Mouse (Mus musculus) hindbrain, postnatal 0 days (tissue): Measurements from ENCODE around the gene Serpinb1a. TPM values are rescaled to one million over a fixed set of nuclear protein-coding genes. Genes with fewer than 3 reads are reported as not detected.
"Not testable (repeated sequence)": the region's sequence is repeated elsewhere in the genome, so short reads cannot be mapped to it uniquely, and the experiment has no call there.

Experiments
- ATAC-seq: fragments of 200-750 bp; cut with Nextera tagmentation; 2 replicates; pipeline ENCODE4 v1.8.0; 2017; ENCODE audit warnings: mild to moderate bottlenecking, moderate TSS enrichment, moderate library complexity
- DNase-seq: peaks from one replicate; pipeline ENCODE4 v3.0.0-alpha.2; 2015; ENCODE audit warnings: low spot score
- H3K27ac ChIP-seq: fragments of 300-500 bp; sonication (generic); 2 replicates; pipeline ENCODE4 v1.5.1; 2014; ENCODE audit warnings: mild to moderate bottlenecking
- H3K27me3 ChIP-seq: fragments of 300-500 bp; sonication (generic); 2 replicates; pipeline ENCODE4 v1.6.1; 2014; ENCODE audit warnings: low read length, mixed read lengths; ENCODE audit not compliant: insufficient read depth
- H3K36me3 ChIP-seq: fragments of 300-500 bp; sonication (generic); 2 replicates; pipeline ENCODE4 v1.6.1; 2014; ENCODE audit warnings: low read length, mixed read lengths; ENCODE audit not compliant: insufficient read depth
- H3K4me1 ChIP-seq: fragments of 300-500 bp; sonication (generic); 2 replicates; pipeline ENCODE4 v1.6.1; 2014; ENCODE audit warnings: antibody characterized with exemption, low read length, mixed read lengths; ENCODE audit not compliant: insufficient read depth
- H3K4me2 ChIP-seq: fragments of 300-500 bp; sonication (generic); 2 replicates; pipeline ENCODE4 v1.6.1; 2014; ENCODE audit warnings: low read depth, mild to moderate bottlenecking, low read length, moderate library complexity, mixed read lengths
- H3K4me3 ChIP-seq: fragments of 300-500 bp; sonication (generic); 2 replicates; pipeline ENCODE4 v1.5.1; 2014; ENCODE audit warnings: low read length
- H3K9ac ChIP-seq: fragments of 300-500 bp; sonication (generic); replicated peaks from 2 replicates; pipeline ENCODE4 v1.6.1; 2014; ENCODE audit warnings: mild to moderate bottlenecking, low read length, moderate library complexity, mixed read lengths
- H3K9me3 ChIP-seq: fragments of 300-500 bp; sonication (generic); 2 replicates; pipeline ENCODE4 v1.6.1; 2016; ENCODE audit warnings: low read length, mixed read lengths
- CTCF ChIP-seq: IDR thresholded peaks from 2 replicates; pipeline ENCODE4 v1.5.1; 2016; ENCODE audit warnings: antibody characterized with exemption, control low read depth, low read depth
- WGBS: fragments of 180-500 bp; shearing (Covaris S2); extraction: QIAGEN DNeasy Blood & Tissue Kit; methylation state at CpG from one replicate; pipeline ENCODE4 v1.1.7; 2014; 5-methylcytosine and 5-hydroxymethylcytosine counted together
- polyA plus RNA-seq: library from polyadenylated mRNA; unstranded; fragments of >200 nt; fragmentation: Nextera tagmentation; extraction: Ambion mirVana; gene quantifications from 2 replicates; pipeline ENCODE4 v1.2.1, GENCODE M21; 2015
- total RNA-seq: library from RNA; depleted of rRNA; stranded (reverse); fragments of >200 nt; gene quantifications from 2 replicates; pipeline ENCODE4 v1.2.3, GENCODE M21; 2014

Gene Serpinb1a
- total and polyA plus RNA-seq, 2 experiments from 2014 or later = 0.94 to 4.4 TPM

DNA sequence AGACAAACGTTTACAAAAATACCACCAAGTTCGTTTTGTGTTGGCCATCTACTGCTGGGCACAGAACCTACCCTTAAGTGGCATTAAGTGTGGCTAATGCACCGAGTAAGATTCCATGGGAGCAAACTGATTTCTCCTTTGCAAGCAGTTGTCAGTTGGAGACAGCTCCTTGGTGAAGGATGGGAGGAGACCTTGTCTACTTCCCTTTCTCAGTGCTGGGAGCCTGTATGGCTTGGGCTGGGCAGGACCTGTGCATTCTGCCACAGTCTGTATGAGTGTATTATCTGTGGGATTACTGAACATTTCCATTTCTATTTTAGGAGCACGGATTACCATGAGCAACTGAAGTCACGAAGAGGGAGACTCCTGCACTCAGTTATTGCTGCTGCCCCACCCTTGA lies 17.9 kb upstream of the Serpinb1a start:
- ATAC-seq (no peak), DNase-seq (no peak)
- H3K27me3 ChIP-seq = no peaks in the 10 kb centered on the region
- no peak overlapping the region for H3K4me2 ChIP-seq
- no peak overlapping the region for H3K4me3 ChIP-seq
- 67% methylated on average over 5 of the region's 5 CpGs for WGBS
- H3K9me3 ChIP-seq = no peaks in the 10 kb centered on the region
- H3K4me1 ChIP-seq = no peaks in the 10 kb centered on the region
- no peak overlapping the region for H3K9ac ChIP-seq
- H3K36me3 ChIP-seq = no peaks in the 10 kb centered on the region
- TF ChIP-seq CTCF = no peak
- H3K27ac ChIP-seq = no peak overlapping the region

DNA sequence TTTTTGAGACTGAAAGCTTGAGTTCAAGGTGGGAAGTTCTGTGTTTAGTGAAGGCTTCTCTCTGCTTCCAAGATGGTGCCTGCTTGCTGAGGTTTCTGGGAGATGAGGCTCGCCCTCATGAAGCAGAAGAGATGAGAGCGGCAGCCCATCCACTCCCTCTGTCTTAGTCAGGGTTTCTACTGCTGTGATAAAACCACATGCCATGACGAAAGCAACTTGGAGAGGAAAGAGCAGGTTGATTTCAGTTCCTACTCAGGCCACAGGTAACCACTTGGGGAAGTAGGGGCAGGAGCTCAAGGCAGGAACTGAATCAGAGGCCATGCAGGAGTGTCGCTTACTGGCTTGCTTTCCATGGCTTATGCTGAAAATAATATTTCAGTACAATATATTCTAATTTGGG lies 17.2 kb upstream of the Serpinb1a start:
- ATAC-seq, H3K4me3 ChIP-seq, H3K4me1 ChIP-seq, H3K27me3 ChIP-seq, H3K9ac ChIP-seq, DNase-seq, H3K4me2 ChIP-seq, H3K36me3 ChIP-seq, H3K27ac ChIP-seq, H3K9me3 ChIP-seq: not testable (repeated sequence)
- 80% methylated on average over 4 of the region's 4 CpGs for WGBS

DNA sequence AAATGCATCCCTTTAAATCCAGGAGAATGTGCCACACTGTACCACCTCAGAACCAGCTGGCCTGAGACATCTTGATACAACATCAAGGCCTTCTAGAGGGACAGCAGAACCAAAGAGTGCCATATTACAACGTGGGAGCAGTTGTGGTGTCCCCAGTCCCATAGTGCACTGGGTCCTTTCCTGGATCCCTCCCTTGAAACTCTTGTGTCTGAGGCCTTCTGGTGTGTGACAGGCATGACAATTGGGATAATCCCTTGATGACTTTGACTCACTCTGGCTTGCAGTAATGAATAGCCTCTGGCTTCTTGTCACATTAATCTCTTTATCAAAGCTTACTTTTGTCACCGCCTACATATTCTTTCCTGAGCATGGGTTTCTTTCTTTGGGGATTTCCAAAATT lies 16.0 kb upstream of the Serpinb1a start:
- Histone ChIP-seq H3K9ac (no peak overlapping the region), H3K27ac (no peak overlapping the region), H3K36me3 (no peaks in the 10 kb centered on the region), H3K9me3 (no peaks in the 10 kb centered on the region), H3K4me1 (no peaks in the 10 kb centered on the region), H3K4me2 (no peak overlapping the region), H3K27me3 (no peaks in the 10 kb centered on the region), H3K4me3 (no peak overlapping the region)
- 37% methylated on average over 2 of the region's 2 CpGs for WGBS
- no peak for DNase-seq
- ATAC-seq = no peak
- TF ChIP-seq CTCF = no peak

DNA sequence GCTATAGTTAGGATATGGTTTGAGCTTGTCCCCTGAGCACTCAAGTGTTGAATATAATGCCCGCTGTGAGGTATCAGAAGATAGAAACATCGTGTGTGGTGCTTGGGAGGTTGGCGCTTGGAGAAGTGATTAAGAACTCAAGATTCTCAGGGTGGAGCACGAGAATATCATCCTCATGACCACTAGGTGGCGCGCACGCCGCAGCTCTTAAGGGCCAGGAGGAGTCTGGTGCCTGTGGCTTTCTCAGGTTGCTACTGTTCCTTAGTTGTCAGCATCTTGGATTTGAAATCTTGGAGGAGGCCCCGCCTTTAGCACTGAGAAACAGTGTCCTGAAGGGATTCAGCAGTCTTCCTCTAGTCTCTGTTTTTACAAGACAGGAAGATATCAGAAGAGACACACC lies 15.5 kb upstream of the Serpinb1a start:
- 10% methylated on average over 9 of the region's 9 CpGs for WGBS
- peak; percentile 90 for TF ChIP-seq CTCF
- Histone ChIP-seq H3K27ac (no peak overlapping the region), H3K9ac (no peak overlapping the region), H3K4me1 (no peaks in the 10 kb centered on the region), H3K27me3 (no peaks in the 10 kb centered on the region), H3K9me3 (no peaks in the 10 kb centered on the region), H3K36me3 (no peaks in the 10 kb centered on the region), H3K4me3 (no peak overlapping the region), H3K4me2 (no peak overlapping the region)
- DNase-seq (peak; percentile 87), ATAC-seq (peak; percentile 89)

DNA sequence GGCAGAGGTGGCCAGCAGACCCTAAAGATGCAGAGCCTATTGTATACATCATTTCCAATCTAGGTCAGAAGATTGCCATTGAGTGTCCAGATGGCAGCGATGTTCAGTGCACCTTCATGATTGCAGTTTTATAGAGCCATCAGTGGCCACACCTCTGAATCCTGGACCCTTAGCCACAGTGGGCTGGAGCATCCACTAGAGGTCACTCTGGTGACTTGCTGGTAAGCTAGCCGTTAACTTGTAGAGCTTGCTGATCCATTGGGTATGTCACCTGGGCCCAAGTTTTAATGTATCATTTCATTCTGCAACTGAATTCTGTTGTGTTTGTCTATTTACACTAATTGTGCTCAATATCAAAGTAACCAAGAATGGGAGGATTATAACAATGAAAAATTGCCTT lies 14.6 kb upstream of the Serpinb1a start:
- no peaks in the 10 kb centered on the region for H3K4me1 ChIP-seq
- no peak overlapping the region for H3K9ac ChIP-seq
- H3K9me3 ChIP-seq = no peaks in the 10 kb centered on the region
- no peak overlapping the region for H3K27ac ChIP-seq
- peak; percentile 24; the same call in 1 of the 2 replicates for TF ChIP-seq CTCF
- no peaks in the 10 kb centered on the region for H3K36me3 ChIP-seq
- H3K4me2 ChIP-seq = no peak overlapping the region
- WGBS = 82% methylated on average over 2 of the region's 2 CpGs
- no peaks in the 10 kb centered on the region for H3K27me3 ChIP-seq
- DNase-seq = no peak
- ATAC-seq = no peak
- H3K4me3 ChIP-seq = no peak overlapping the region

DNA sequence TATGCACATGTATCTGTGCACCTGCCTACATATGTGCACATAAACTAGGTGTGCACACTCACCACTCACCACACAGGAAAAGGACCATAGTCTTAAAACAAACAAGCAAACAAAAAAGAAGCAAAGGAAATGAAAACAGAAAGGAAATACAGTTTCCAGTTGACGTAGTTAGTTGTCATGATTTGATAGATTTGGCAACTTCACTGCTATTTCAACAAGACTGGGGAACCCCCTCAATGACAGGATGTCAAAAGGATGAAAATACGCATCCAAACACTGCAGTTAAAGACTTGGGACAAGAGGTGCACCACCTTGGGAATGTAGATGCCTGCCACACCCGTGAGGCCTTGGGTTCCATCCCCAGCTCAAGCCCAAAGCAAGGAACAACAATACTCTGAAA lies 13.5 kb upstream of the Serpinb1a start:
- not testable (repeated sequence) for H3K4me3 ChIP-seq, DNase-seq, H3K4me1 ChIP-seq, H3K27me3 ChIP-seq, H3K9me3 ChIP-seq, ATAC-seq, H3K36me3 ChIP-seq, H3K9ac ChIP-seq, H3K4me2 ChIP-seq, H3K27ac ChIP-seq
- 82% methylated on average over 3 of the region's 3 CpGs for WGBS

DNA sequence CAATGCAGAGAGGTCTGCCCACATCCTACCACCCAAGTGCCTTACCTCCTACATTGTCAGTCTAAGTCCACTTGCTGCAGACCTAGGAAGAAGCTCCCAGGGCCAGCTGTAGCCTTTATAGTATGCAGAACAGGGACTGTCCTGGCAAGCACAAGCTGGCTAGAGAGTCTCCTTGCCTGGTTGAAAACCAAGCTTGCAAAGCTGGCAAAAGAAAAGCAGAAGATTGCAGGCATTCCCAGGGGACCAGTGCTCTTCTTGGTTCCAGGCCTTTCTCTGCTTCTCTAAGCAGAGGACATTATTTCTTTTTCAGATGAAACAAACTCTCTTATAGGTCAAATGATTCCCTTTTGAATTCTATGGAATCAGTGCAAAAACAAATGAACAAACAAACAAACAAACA lies 12.5 kb upstream of the Serpinb1a start:
- DNase-seq (no peak), ATAC-seq (no peak)
- H3K4me1 ChIP-seq = no peaks in the 10 kb centered on the region
- H3K36me3 ChIP-seq = no peaks in the 10 kb centered on the region
- H3K9me3 ChIP-seq = no peaks in the 10 kb centered on the region
- H3K9ac ChIP-seq = no peak overlapping the region
- no peak overlapping the region for H3K4me2 ChIP-seq
- no peak for TF ChIP-seq CTCF
- no peaks in the 10 kb centered on the region for H3K27me3 ChIP-seq
- no peak overlapping the region for H3K4me3 ChIP-seq
- no peak overlapping the region for H3K27ac ChIP-seq
